Mouse (Mus musculus) layer of hippocampus, adult 6 months (tissue): ENCODE results near the gene Med31. TPM values are rescaled to one million over a fixed set of nuclear protein-coding genes. Genes with fewer than 3 reads are reported as not detected.

Source experiments
- long read RNA-seq, 2 experiments: library from polyadenylated mRNA; unstranded; transcript quantifications; one replicate each; pipeline ENCODE4 v2.0.0; 2019 to 2020
- polyA plus RNA-seq: library from polyadenylated mRNA; unstranded; fragments of <200 nt; fragmentation: Nextera tagmentation; gene quantifications from 2 replicates; pipeline ENCODE4 v1.2.3, GENCODE M21; 2021

The Med31 gene
- 30.2 and 32.5 TPM in 2 replicates for polyA plus RNA-seq
- long read RNA-seq, experiment 1, transcript Med31-201 (4 exons, 1,161 nt): major isoform, 28 of 29 reads
- long read RNA-seq, experiment 1, partial matches to known transcripts: 0 of 29 reads
- long read RNA-seq, experiment 1, other reads (novel, unspliced or antisense): 0 of 29 reads
- long read RNA-seq, experiment 2, transcript Med31-201 (4 exons, 1,161 nt): major isoform, 7 of 10 reads
- long read RNA-seq, experiment 2, partial matches to known transcripts: 0 of 10 reads
- long read RNA-seq, experiment 2, other reads (novel, unspliced or antisense): 0 of 10 reads

DNA sequence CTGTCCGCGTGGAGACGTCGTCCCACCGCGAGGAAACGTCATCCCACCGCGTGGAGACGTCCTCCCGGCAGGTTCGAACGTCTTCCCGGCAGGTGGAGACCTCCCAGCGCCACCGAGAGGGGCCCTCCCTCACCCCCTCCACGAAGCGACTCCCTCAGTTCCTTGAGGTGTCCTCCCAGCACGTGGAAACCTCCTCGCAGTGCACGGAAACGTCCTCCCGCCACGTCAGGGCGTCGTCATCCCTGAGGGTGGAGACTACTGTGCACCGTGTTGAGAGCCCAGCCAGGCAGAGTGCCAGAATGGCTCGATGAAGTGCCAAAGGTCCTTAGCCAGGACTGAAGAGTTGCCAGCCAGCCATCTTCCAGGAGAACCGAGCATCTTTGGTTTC, at the start of gene Med31:
Gene Med31, minus strand, starts transcription at position 183 of the 388 bp plus-strand sequence.

DNA sequence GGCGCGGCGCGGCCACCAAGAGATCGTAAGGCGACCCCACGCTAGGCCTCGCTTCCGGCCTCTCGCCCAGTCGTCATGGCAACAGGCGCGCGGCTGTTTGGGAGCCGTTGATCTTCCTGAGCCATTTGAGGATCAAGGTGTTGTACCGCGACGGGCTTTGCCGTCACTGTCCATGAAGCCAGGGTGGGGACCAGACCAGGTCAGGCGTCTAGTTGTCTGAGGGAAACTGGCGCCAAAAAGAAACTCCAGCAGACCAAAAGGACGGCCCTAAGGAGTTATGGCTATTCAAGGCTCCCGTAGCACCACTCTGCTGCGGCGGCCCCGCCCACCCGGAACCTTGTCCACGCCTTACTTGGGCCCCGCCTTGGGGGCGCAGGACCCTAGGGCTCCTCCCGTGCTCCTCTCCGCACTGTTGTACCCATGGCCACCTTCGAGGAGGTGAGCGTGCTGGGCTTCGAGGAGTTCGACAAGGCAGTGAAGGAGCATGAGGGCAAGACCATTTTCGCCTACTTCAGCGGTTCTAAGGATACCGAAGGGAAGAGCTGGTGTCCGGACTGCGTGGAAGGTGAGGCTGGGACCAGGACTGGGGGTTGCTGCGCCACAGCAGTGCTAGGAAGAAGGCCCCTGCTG, 8.1 kb downstream of the Med31 start, which contains the start of the genes 4933427D14Rik and Txndc17:
Gene 4933427D14Rik, minus strand, starts transcription at position 256 of the 630 bp plus-strand sequence.
Gene Txndc17, plus strand, starts transcription at position 344 of the 630 bp plus-strand sequence.

GRCm38 (mm10) chr11:72206341-72207203, 8.8 kb downstream of the Med31 start, which contains the start of gene Gm43951:
Gm43951 (minus strand) TSS chr11:72206840.

Other genes starting within 250 kb of the Med31 start
- not detected in 2 replicates for gene Aipl1, start 178.1 kb downstream of the Med31 start, polyA plus RNA-seq
- 0.44 and 0.62 TPM in 2 replicates for gene Pimreg, start 173.6 kb downstream of the Med31 start, polyA plus RNA-seq
- gene Pitpnm3, start 79.8 kb downstream of the Med31 start, polyA plus RNA-seq: 3.2 and 4.2 TPM in 2 replicates
- 0.05 and 0.08 TPM in 2 replicates for gene Gm43951, start 8.8 kb downstream of the Med31 start, polyA plus RNA-seq
- 2.5 and 3.0 TPM in 2 replicates for gene 4933427D14Rik, start 8.1 kb downstream of the Med31 start, polyA plus RNA-seq
- gene Txndc17, start 8.0 kb downstream of the Med31 start, polyA plus RNA-seq: 142 and 143 TPM in 2 replicates
- gene Slc13a5, start 51.6 kb upstream of the Med31 start, polyA plus RNA-seq: 5.8 and 8.2 TPM in 2 replicates
- 10.8 and 14.8 TPM in 2 replicates for gene Xaf1, start 86.0 kb upstream of the Med31 start, polyA plus RNA-seq
- gene Fbxo39, start 98.9 kb upstream of the Med31 start, polyA plus RNA-seq: not detected in 2 replicates
- gene Tekt1, start 146.8 kb upstream of the Med31 start, polyA plus RNA-seq: 6.6 and 11.4 TPM in 2 replicates
- 0.80 and 1.1 TPM in 2 replicates for gene Smtnl2, start 196.1 kb upstream of the Med31 start, polyA plus RNA-seq
- 0.16 and 0.21 TPM in 2 replicates for gene Ggt6, start 219.9 kb upstream of the Med31 start, polyA plus RNA-seq
- gene Mybbp1a, start 225.8 kb upstream of the Med31 start, polyA plus RNA-seq: 9.0 and 9.3 TPM in 2 replicates